Mouse (Mus musculus): Measurements from ENCODE around the gene Lyz2. TPM values are rescaled to one million over a fixed set of nuclear protein-coding genes. Genes with fewer than 3 reads are reported as not detected.

The Lyz2 gene
- polyA plus RNA-seq (2015; fragmentation: Nextera tagmentation; extraction: Ambion mirVana), result 80.2 and 93.1 TPM in 2 replicates

DNA sequence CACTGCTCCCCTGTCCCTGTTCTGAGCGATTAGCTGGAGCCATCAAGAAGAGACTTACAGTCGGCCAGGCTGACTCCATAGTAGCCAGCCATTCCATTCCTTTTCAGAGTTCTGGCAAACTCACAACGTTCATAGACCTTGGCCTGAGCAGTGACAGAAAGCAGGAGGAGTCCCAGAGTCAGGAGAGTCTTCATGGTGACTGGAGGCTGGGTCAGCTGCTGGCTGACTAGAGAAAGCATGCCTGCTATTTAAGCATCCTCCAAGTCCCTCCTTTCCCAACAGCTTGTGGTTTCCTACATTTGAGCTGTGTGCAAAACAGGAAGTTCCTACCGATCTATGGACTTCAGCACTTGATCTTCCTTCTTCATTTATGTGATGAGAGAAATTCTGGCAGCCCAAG, at the start of gene Lyz2:
TSS of gene Lyz2 (minus strand) at position 273 of the 400 bp plus-strand sequence.
- Histone ChIP-seq H3K36me3 (ENCODE audit: control insufficient read depth, insufficient read depth, low read length) (no peaks in the 10 kb centered on the region), H3K27me3 (replicated peaks; ENCODE audit: control insufficient read depth, insufficient read depth, low read length) (no peaks in the 10 kb centered on the region), H3K4me2 (ENCODE audit: low read depth, low read length) (peak within 1 kb of the TSS; percentile 1; the same call in 1 of the 2 replicates), H3K9ac (ENCODE audit: low read depth, low read length) (no peak within 1 kb of the TSS), H3K4me3 (ENCODE audit: low read length) (no peak within 1 kb of the TSS), H3K4me1 (ENCODE audit: control insufficient read depth, insufficient read depth, low read length) (no peaks in the 10 kb centered on the region), H3K27ac (ENCODE audit: low read length) (peak within 1 kb of the TSS; percentile 2; the same call in 1 of the 2 replicates), H3K9me3 (ENCODE audit: control insufficient read depth, low read length) (no peaks in the 10 kb centered on the region)
- ATAC-seq, result peak; percentile 60
- WGBS, result 40% methylated on average over 4 of the region's 4 CpGs

DNA sequence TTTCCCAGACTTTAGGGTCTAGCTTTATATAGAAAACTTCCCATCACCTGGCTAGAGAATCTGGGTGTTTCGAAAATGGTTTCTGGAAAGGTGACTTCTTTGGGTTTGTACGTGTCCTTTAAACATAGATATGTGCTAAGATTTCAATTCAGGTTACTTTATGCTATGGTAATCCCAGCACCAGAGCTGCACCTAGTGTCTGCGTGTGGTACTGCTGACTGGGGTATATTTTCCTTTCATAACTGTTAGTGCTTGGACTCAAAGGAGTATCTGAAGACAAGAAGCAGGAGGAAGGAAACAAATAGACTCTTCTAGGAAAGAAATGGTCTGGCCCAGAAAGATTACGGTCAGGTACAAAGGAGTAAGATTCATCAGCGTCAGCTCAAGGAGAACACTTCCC, 48.4 kb upstream of the Lyz2 start:
- WGBS, result 73% methylated on average over 5 of the region's 5 CpGs
- Histone ChIP-seq H3K9me3 (ENCODE audit: control insufficient read depth, low read length) (no peaks in the 10 kb centered on the region), H3K4me1 (ENCODE audit: control insufficient read depth, insufficient read depth, low read length) (no peaks in the 10 kb centered on the region), H3K36me3 (ENCODE audit: control insufficient read depth, insufficient read depth, low read length) (no peaks in the 10 kb centered on the region), H3K27me3 (replicated peaks; ENCODE audit: control insufficient read depth, insufficient read depth, low read length) (no peaks in the 10 kb centered on the region), H3K27ac (ENCODE audit: low read length) (no peak overlapping the region), H3K4me2 (ENCODE audit: low read depth, low read length) (no peak overlapping the region), H3K4me3 (ENCODE audit: low read length) (no peak overlapping the region), H3K9ac (ENCODE audit: low read depth, low read length) (no peak overlapping the region)
- ATAC-seq, result no peak

DNA sequence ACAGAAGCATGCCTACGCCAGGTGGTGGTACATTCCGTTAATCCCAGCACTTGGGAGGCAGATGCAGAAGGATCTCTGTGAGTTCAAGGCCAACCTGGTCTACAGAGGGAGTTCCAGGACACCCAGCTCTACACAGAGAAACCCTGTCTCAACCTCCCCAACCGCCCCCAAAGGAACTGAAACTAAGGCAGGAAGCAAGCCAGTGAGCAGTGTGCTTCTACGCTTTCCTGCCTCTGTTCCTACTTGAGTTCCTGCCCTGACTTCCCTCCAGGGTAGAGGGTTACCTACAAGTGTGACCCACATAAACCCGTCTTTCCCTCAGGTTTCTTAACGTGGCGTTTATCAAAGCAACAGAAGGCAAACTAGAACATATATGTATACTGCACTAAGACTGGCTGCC, 41.7 kb upstream of the Lyz2 start:
- Histone ChIP-seq H3K9me3 (ENCODE audit: control insufficient read depth, low read length) (no peaks in the 10 kb centered on the region), H3K4me2 (ENCODE audit: low read depth, low read length) (no peak overlapping the region), H3K27me3 (replicated peaks; ENCODE audit: control insufficient read depth, insufficient read depth, low read length) (no peaks in the 10 kb centered on the region), H3K27ac (ENCODE audit: low read length) (no peak overlapping the region), H3K4me1 (ENCODE audit: control insufficient read depth, insufficient read depth, low read length) (no peaks in the 10 kb centered on the region), H3K4me3 (ENCODE audit: low read length) (no peak overlapping the region), H3K9ac (ENCODE audit: low read depth, low read length) (no peak overlapping the region), H3K36me3 (ENCODE audit: control insufficient read depth, insufficient read depth, low read length) (no peaks in the 10 kb centered on the region)
- ATAC-seq, result no peak
- WGBS, result 82% methylated on average over 7 of the region's 7 CpGs

DNA sequence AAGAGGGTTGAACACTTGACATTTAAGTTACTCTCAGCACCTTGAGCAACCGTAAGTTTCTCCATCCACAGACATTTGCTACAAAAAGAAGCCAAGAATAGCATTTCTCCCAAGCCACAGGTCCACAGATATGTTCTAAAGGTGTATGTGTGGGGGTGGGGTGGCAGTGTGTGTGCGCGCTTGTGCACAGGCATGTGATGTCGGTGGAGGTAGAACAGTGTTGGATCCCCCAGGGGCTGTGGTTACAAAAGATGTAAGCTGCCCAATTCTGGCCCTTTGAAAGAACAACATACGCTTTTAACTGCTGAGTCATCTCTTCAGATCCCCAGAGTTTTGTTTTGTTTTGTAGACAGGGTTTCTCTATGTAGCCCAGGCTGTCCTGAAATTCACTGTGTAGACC, 40.5 kb upstream of the Lyz2 start:
- Histone ChIP-seq H3K4me2 (ENCODE audit: low read depth, low read length) (no peak overlapping the region), H3K27ac (ENCODE audit: low read length) (no peak overlapping the region), H3K9me3 (ENCODE audit: control insufficient read depth, low read length) (no peaks in the 10 kb centered on the region), H3K4me3 (ENCODE audit: low read length) (no peak overlapping the region), H3K36me3 (ENCODE audit: control insufficient read depth, insufficient read depth, low read length) (no peaks in the 10 kb centered on the region), H3K27me3 (replicated peaks; ENCODE audit: control insufficient read depth, insufficient read depth, low read length) (no peaks in the 10 kb centered on the region), H3K9ac (ENCODE audit: low read depth, low read length) (no peak overlapping the region), H3K4me1 (ENCODE audit: control insufficient read depth, insufficient read depth, low read length) (no peaks in the 10 kb centered on the region)
- no peak for ATAC-seq
- WGBS, result 94% methylated on average over 5 of the region's 5 CpGs

DNA sequence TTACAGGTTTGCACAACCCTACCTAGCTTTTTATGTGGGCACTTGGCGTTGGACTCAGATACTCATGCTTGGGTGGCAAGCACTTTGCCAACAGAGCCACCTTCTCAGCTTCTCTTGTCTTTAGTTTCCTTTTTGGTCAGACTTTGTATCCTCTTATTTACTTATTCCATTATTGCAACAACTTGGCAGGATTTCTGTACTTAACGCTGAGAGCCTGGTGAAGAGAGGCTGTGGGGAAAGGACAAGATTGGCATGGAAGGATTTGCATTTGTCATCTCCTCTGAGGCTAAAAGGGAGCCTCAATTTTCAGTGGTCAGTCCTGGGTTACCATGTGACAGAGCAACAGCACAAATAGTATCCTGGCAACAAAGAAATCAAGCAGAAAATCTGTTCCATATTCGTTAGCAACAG, 38.5 kb upstream of the Lyz2 start:
- Histone ChIP-seq H3K27ac (ENCODE audit: low read length) (no peak overlapping the region), H3K27me3 (replicated peaks; ENCODE audit: control insufficient read depth, insufficient read depth, low read length) (no peaks in the 10 kb centered on the region), H3K4me2 (ENCODE audit: low read depth, low read length) (no peak overlapping the region), H3K9ac (ENCODE audit: low read depth, low read length) (no peak overlapping the region), H3K4me3 (ENCODE audit: low read length) (no peak overlapping the region), H3K4me1 (ENCODE audit: control insufficient read depth, insufficient read depth, low read length) (no peaks in the 10 kb centered on the region), H3K9me3 (ENCODE audit: control insufficient read depth, low read length) (no peaks in the 10 kb centered on the region), H3K36me3 (ENCODE audit: control insufficient read depth, insufficient read depth, low read length) (no peaks in the 10 kb centered on the region)
- no peak for ATAC-seq
- WGBS, result 76% methylated on average over 3 of the region's 3 CpGs

DNA sequence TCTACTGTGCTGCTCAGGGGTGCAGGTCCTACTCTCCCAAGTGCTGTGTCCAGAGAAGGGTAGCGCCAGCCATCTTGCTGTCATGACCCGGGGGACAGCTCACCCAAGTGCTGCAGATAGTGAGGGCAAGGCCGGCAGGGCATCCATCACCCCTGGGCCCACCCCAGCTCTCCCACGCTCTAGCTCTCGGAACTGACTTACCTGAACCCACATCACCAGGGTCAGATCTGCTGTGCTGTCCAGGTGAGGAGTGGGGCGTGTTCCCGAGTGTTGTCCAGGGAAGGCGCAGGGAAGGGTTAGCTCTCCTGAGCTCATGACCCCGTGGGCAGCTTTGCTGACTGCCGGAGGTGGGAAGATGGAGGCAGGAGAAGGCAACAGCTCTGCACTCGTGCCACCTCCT, 34.3 kb upstream of the Lyz2 start:
- Histone ChIP-seq H3K9me3 (ENCODE audit: control insufficient read depth, low read length) (no peaks in the 10 kb centered on the region), H3K36me3 (ENCODE audit: control insufficient read depth, insufficient read depth, low read length) (no peaks in the 10 kb centered on the region), H3K4me1 (ENCODE audit: control insufficient read depth, insufficient read depth, low read length) (no peaks in the 10 kb centered on the region), H3K27ac (ENCODE audit: low read length) (no peak overlapping the region), H3K4me3 (ENCODE audit: low read length) (no peak overlapping the region), H3K27me3 (replicated peaks; ENCODE audit: control insufficient read depth, insufficient read depth, low read length) (no peaks in the 10 kb centered on the region), H3K9ac (ENCODE audit: low read depth, low read length) (no peak overlapping the region), H3K4me2 (ENCODE audit: low read depth, low read length) (no peak overlapping the region)
- WGBS, result 90% methylated on average over 11 of the region's 11 CpGs
- no peak for ATAC-seq

DNA sequence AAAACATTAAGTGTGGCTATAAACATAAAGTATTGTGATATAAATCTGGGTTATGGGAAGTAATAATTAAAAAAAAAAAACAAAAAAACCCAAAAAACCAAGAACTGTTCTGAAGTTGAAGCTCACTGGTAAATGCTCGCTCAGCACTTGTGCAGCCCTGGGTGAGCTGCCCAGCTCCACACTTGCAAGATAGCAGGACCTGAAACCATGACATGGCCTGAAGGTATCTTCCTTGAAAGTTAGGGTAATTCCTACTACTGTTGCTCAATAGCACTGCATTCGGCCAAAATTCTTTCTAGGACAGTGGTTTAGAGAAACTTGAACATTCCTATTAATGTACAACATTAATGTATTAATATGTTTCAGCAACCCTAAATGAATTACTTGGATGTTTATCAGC, 31.0 kb upstream of the Lyz2 start:
- Histone ChIP-seq H3K27ac (ENCODE audit: low read length) (no peak overlapping the region), H3K4me2 (ENCODE audit: low read depth, low read length) (no peak overlapping the region), H3K4me3 (ENCODE audit: low read length) (no peak overlapping the region), H3K27me3 (replicated peaks; ENCODE audit: control insufficient read depth, insufficient read depth, low read length) (no peaks in the 10 kb centered on the region), H3K36me3 (ENCODE audit: control insufficient read depth, insufficient read depth, low read length) (no peaks in the 10 kb centered on the region), H3K9me3 (ENCODE audit: control insufficient read depth, low read length) (no peaks in the 10 kb centered on the region), H3K4me1 (ENCODE audit: control insufficient read depth, insufficient read depth, low read length) (no peaks in the 10 kb centered on the region), H3K9ac (ENCODE audit: low read depth, low read length) (no peak overlapping the region)
- ATAC-seq, result no peak
- 93% methylated on average over 2 of the region's 2 CpGs for WGBS

DNA sequence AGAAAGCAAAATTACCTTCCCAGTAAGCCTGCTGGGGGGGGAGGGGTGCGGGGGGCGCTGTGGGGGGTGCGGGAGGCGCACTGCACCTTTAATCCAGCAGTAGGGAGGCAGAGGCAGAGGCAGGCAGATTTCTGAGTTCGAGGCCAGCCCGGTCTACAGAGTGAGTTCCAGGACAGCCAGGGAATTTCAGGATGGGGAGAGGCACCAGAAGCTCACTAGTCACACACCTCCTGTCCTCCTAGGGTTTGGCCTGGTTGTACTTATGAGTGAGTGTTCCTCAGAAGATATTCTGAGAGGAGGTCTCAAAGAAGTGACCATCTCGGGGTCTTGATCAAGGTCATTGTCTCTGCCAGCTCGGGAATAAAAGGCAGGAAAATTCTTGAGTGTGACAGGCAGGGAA, 30.0 kb upstream of the Lyz2 start:
- H3K4me2 ChIP-seq (ENCODE audit: low read depth, low read length), result no peak overlapping the region
- WGBS, result 82% methylated on average over 8 of the region's 8 CpGs
- no peak overlapping the region for H3K27ac ChIP-seq (ENCODE audit: low read length)
- H3K27me3 ChIP-seq (replicated peaks; ENCODE audit: control insufficient read depth, insufficient read depth, low read length), result no peaks in the 10 kb centered on the region
- no peak for ATAC-seq
- H3K4me3 ChIP-seq (ENCODE audit: low read length), result no peak overlapping the region
- H3K9ac ChIP-seq (ENCODE audit: low read depth, low read length), result no peak overlapping the region
- no peaks in the 10 kb centered on the region for H3K9me3 ChIP-seq (ENCODE audit: control insufficient read depth, low read length)
- H3K36me3 ChIP-seq (ENCODE audit: control insufficient read depth, insufficient read depth, low read length), result no peaks in the 10 kb centered on the region
- H3K4me1 ChIP-seq (ENCODE audit: control insufficient read depth, insufficient read depth, low read length), result no peaks in the 10 kb centered on the region

DNA sequence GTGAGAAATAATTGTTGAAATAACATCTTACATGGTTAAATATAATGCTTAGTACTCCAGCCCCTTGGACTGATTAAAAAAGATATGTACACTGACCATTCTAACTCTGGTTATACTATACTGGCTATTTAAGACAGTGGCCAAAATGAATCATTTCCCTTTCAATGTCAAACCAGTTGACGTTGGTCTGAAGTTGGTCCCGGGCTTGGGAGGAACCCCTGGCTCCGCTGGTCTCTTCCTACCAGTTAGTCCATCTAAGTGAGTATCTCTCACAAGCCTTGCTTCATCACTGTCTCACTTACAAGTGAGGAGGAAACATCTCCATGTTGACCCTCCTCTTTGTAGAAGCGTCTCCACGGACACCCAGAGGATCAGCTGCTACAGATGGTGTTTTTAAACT, 22.2 kb upstream of the Lyz2 start:
- no peak overlapping the region for H3K27ac ChIP-seq (ENCODE audit: low read length)
- H3K9ac ChIP-seq (ENCODE audit: low read depth, low read length), result no peak overlapping the region
- H3K27me3 ChIP-seq (replicated peaks; ENCODE audit: control insufficient read depth, insufficient read depth, low read length), result no peaks in the 10 kb centered on the region
- H3K4me2 ChIP-seq (ENCODE audit: low read depth, low read length), result no peak overlapping the region
- no peak overlapping the region for H3K4me3 ChIP-seq (ENCODE audit: low read length)
- no peaks in the 10 kb centered on the region for H3K9me3 ChIP-seq (ENCODE audit: control insufficient read depth, low read length)
- no peaks in the 10 kb centered on the region for H3K4me1 ChIP-seq (ENCODE audit: control insufficient read depth, insufficient read depth, low read length)
- WGBS, result 84% methylated on average over 5 of the region's 5 CpGs
- no peaks in the 10 kb centered on the region for H3K36me3 ChIP-seq (ENCODE audit: control insufficient read depth, insufficient read depth, low read length)
- no peak for ATAC-seq

DNA sequence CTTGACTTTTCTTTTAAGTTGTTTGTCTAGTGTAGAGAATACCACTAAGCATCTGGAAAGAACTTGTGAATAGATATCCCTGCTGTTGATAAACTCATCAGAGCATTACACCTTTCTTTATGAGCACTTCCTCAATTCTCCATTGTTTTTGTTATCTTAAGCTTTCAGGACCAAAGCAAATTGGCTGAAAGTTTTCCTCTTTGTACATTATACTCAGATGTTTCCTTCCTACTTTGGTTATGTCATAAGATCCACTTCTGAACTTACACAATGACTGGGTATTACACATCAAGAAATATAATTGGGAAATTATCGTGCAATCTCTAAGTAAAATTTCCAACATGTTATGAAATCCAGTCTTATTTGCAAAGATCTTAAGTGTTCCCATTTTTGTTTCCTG, 19.6 kb upstream of the Lyz2 start:
- ATAC-seq, result no peak

More for the DNA sequence above, 19.6 kb upstream of the Lyz2 start:
- no peak overlapping the region for H3K4me2 ChIP-seq (ENCODE audit: low read depth, low read length)
- no peak overlapping the region for H3K27ac ChIP-seq (ENCODE audit: low read length)
- H3K4me1 ChIP-seq (ENCODE audit: control insufficient read depth, insufficient read depth, low read length), result no peaks in the 10 kb centered on the region
- no peaks in the 10 kb centered on the region for H3K27me3 ChIP-seq (replicated peaks; ENCODE audit: control insufficient read depth, insufficient read depth, low read length)
- H3K36me3 ChIP-seq (ENCODE audit: control insufficient read depth, insufficient read depth, low read length), result no peaks in the 10 kb centered on the region
- H3K4me3 ChIP-seq (ENCODE audit: low read length), result no peak overlapping the region
- 81% methylated on average over 1 of the region's 1 CpGs for WGBS
- no peaks in the 10 kb centered on the region for H3K9me3 ChIP-seq (ENCODE audit: control insufficient read depth, low read length)
- H3K9ac ChIP-seq (ENCODE audit: low read depth, low read length), result no peak overlapping the region

Measured in intestine, embryonic 16.5 days (tissue).